Mouse (Mus musculus) forebrain, postnatal 0 days (tissue): ENCODE measurements at regions not wholly inside any gene's neighbourhood (a gene's known extent, or its start where the extent isn't known, plus 50 kb on each side); places are given as distances from the start of the nearest gene placed in this dataset.

ENCODE experiments used
- ATAC-seq: fragments of 200-750 bp; cut with Nextera tagmentation; 2 replicates; pipeline ENCODE4 v1.8.0; 2017; ENCODE audit warnings: mild to moderate bottlenecking, moderate library complexity
- DNase-seq: peaks from one replicate; pipeline ENCODE4 v3.0.0-alpha.2; 2015
- H3K27ac ChIP-seq: fragments of 300-500 bp; sonication (generic); 2 replicates; pipeline ENCODE4 v1.5.1; 2014; ENCODE audit warnings: low read depth, mild to moderate bottlenecking, antibody characterized with exemption, low read length, moderate library complexity, mixed read lengths
- H3K27me3 ChIP-seq: fragments of 300-500 bp; sonication (generic); 2 replicates; pipeline ENCODE4 v1.6.1; 2014; ENCODE audit warnings: mild to moderate bottlenecking, low read length, mixed read lengths; ENCODE audit not compliant: insufficient read depth
- H3K36me3 ChIP-seq: fragments of 300-500 bp; sonication (generic); 2 replicates; pipeline ENCODE4 v1.6.1; 2014; ENCODE audit warnings: mild to moderate bottlenecking, moderate library complexity; ENCODE audit not compliant: insufficient read depth
- H3K4me1 ChIP-seq: fragments of 300-500 bp; sonication (generic); 2 replicates; pipeline ENCODE4 v1.6.1; 2014; ENCODE audit warnings: antibody characterized with exemption; ENCODE audit not compliant: insufficient read depth
- H3K4me2 ChIP-seq: fragments of 300-500 bp; sonication (generic); 2 replicates; pipeline ENCODE4 v1.6.1; 2014; ENCODE audit warnings: low read depth, mild to moderate bottlenecking, moderate library complexity
- H3K4me3 ChIP-seq: fragments of 300-500 bp; sonication (generic); 2 replicates; pipeline ENCODE4 v1.5.1; 2014; ENCODE audit warnings: low read depth, low read length, mixed read lengths
- H3K9ac ChIP-seq: fragments of 300-500 bp; sonication (generic); 2 replicates; pipeline ENCODE4 v1.6.1; 2014; ENCODE audit warnings: mild to moderate bottlenecking
- H3K9me3 ChIP-seq: fragments of 300-500 bp; sonication (generic); 2 replicates; pipeline ENCODE4 v1.6.1; 2016; ENCODE audit warnings: low read length
- CTCF ChIP-seq: sonication (generic); IDR thresholded peaks from 2 replicates; pipeline ENCODE4 v1.5.1; 2016; ENCODE audit warnings: antibody characterized with exemption, control low read depth, low read depth
- WGBS: fragments of 180-500 bp; shearing (Covaris S2); extraction: QIAGEN DNeasy Blood & Tissue Kit; methylation state at CpG from one replicate; pipeline ENCODE4 v1.1.7; 2014; 5-methylcytosine and 5-hydroxymethylcytosine counted together

DNA sequence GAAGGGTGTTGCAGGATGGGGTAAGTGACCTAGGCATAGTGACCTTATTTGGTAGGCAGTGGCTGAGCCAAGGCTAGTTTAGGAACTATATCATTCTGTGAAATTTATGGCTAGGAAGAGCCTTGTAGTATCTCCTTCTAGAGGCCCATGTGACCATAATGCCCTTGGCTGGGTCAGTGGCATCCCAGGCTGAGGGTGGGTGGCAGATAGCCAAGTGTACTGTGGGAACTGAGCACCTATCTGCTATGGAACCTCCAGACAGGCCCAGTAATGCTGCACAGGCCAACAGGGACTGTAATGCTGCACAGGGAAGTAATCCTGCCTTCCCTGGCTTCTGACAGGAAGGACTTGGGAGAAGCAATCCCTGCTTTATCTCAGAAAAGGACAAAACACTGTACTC lies 500.6 kb upstream of the Mki67 start:
- Histone ChIP-seq H3K27ac (no peak overlapping the region), H3K4me3 (no peak overlapping the region), H3K27me3 (peaks cover 2% of the 10 kb centered on the region; the same call in 1 of the 2 replicates), H3K9ac (no peak overlapping the region), H3K4me2 (no peak overlapping the region), H3K36me3 (no peaks in the 10 kb centered on the region), H3K4me1 (peaks cover 7% of the 10 kb centered on the region; the same call in 1 of the 2 replicates), H3K9me3 (no peaks in the 10 kb centered on the region)
- ATAC-seq, result no peak
- no peak for TF ChIP-seq CTCF
- no peak for DNase-seq

DNA sequence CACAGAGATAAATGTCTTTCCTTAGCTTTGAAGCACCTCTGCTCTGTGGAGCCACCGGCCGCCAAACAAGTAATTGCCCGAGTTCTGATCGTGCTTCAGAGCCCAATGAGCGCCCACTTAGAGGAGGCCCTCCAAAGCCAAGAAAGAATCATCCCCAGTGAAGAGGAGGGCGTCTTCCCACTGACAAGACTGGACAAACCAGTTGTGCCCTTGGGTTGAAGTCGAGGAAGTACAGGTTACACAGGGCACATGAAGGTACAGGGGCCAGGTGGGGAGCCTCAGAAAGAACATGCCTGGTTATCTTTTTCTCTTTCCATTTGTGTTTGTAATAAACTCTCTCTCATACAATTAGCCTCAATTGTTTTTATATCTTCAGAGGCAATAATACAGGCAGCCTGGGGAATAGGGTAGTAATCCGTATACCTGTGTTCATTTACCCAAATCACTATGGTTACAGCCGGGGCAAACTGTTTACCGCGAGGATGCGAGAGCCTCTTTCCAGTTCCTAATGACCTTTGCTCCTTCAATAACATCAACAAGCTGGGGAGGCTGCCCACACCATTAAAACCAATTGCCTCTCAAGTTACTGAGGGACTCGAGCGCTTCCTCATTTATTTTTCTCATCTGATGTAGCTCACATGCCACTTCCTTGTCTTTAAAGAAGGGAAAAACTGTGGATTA lies 503.5 kb upstream of the Mki67 start:
- WGBS, result 21% methylated on average over 14 of the region's 14 CpGs
- H3K4me1 ChIP-seq, result peaks cover 7% of the 10 kb centered on the region; the same call in 1 of the 2 replicates
- no peak overlapping the region for H3K4me3 ChIP-seq
- no peaks in the 10 kb centered on the region for H3K9me3 ChIP-seq
- TF ChIP-seq CTCF, result no peak
- no peaks in the 10 kb centered on the region for H3K36me3 ChIP-seq
- H3K27ac ChIP-seq, result no peak overlapping the region
- H3K27me3 ChIP-seq, result no peaks in the 10 kb centered on the region; the same call in none of the 2 replicates
- DNase-seq (no peak), ATAC-seq (no peak)
- no peak overlapping the region for H3K9ac ChIP-seq
- H3K4me2 ChIP-seq, result no peak overlapping the region

GRCm38 (mm10) chr7:136220245-136221167 lies 504.3 kb upstream of the Mki67 start:
- peak overlapping the region; percentile 22; the same call in 1 of the 2 replicates for H3K27ac ChIP-seq
- DNase-seq, result peak; percentile 35

DNA sequence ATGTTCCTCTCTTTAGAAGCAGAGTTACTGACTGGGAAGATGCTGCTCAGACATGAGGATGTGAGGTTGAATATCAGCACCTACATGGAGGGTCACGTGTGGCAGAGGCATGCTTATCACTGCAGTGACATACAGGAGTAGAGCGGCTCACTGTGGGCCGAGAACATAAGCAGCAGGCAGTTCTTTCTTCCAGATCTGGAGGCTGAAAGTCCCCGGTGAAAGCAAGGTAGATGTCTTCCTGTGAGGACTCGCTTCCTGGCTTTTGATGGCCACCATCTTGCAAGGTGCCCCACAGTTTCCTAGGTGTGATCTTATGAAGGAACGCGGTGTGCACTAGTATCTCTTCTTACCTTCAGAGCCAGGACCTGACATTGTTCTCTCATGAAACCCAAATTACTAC lies 505.5 kb upstream of the Mki67 start:
- WGBS, result 92% methylated on average over 7 of the region's 7 CpGs
- no peak for ATAC-seq
- Histone ChIP-seq H3K36me3 (no peaks in the 10 kb centered on the region), H3K27ac (no peak overlapping the region), H3K9ac (no peak overlapping the region), H3K9me3 (no peaks in the 10 kb centered on the region), H3K27me3 (no peaks in the 10 kb centered on the region; the same call in none of the 2 replicates), H3K4me1 (peaks cover 7% of the 10 kb centered on the region; the same call in 1 of the 2 replicates), H3K4me2 (no peak overlapping the region), H3K4me3 (no peak overlapping the region)
- DNase-seq, result no peak
- TF ChIP-seq CTCF, result no peak

More at GRCm38 (mm10) chr7:136220245-136221167, 504.3 kb upstream of the Mki67 start:
- ATAC-seq, result peak; percentile 62
- no peak overlapping the region for H3K4me3 ChIP-seq
- no peaks in the 10 kb centered on the region for H3K36me3 ChIP-seq
- no peaks in the 10 kb centered on the region; the same call in none of the 2 replicates for H3K27me3 ChIP-seq
- peaks cover 7% of the 10 kb centered on the region; the same call in 1 of the 2 replicates for H3K4me1 ChIP-seq
- 11% methylated on average over 5 of the region's 5 CpGs for whole genome bisulfite sequencing
- H3K9me3 ChIP-seq, result no peaks in the 10 kb centered on the region
- TF ChIP-seq CTCF, result no peak
- H3K9ac ChIP-seq, result no peak overlapping the region
- H3K4me2 ChIP-seq, result no peak overlapping the region

DNA sequence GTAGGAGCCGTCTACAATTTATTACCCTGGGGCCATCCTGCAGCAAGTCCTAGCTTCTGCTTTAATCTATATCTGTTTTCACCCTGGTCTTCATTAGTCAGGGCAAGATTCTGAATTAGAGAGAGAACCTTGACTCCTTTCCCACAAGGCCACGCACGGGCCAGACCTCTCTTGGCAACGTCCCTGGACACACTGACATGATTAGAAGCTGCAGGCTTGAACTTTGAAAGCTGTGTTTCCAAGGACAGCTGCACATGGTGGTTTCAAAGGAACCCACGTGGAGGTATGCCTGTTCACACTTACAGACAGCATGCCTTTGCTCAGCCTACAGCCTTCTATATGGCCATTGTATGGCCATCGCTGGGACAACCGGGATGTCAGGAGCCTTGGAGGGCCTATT lies 509.9 kb upstream of the Mki67 start:
- Histone ChIP-seq H3K27me3 (no peaks in the 10 kb centered on the region; the same call in none of the 2 replicates), H3K4me1 (no peaks in the 10 kb centered on the region), H3K4me3 (no peak overlapping the region), H3K36me3 (no peaks in the 10 kb centered on the region), H3K9ac (no peak overlapping the region), H3K9me3 (no peaks in the 10 kb centered on the region), H3K27ac (no peak overlapping the region), H3K4me2 (no peak overlapping the region)
- no peak for TF ChIP-seq CTCF
- WGBS, result 62% methylated on average over 7 of the region's 7 CpGs
- ATAC-seq, result no peak
- DNase-seq, result no peak

- DNase-seq, result no peak
- Histone ChIP-seq H3K27ac (no peak overlapping the region), H3K27me3 (no peaks in the 10 kb centered on the region; the same call in none of the 2 replicates), H3K9ac (no peak overlapping the region), H3K4me1 (no peaks in the 10 kb centered on the region), H3K4me3 (no peak overlapping the region), H3K9me3 (no peaks in the 10 kb centered on the region), H3K36me3 (no peaks in the 10 kb centered on the region), H3K4me2 (no peak overlapping the region)
- no peak for ATAC-seq
- 94% methylated on average over 2 of the region's 2 CpGs for WGBS
- no peak for TF ChIP-seq CTCF
Observed at GRCm38 (mm10) chr7:136228331-136228730, 512.2 kb upstream of the Mki67 start.

- ATAC-seq, result no peak
Observed at GRCm38 (mm10) chr7:136229592-136229991, 513.4 kb upstream of the Mki67 start.

More at GRCm38 (mm10) chr7:136229592-136229991, 513.4 kb upstream of the Mki67 start:
- Histone ChIP-seq H3K27ac (no peak overlapping the region), H3K9ac (no peak overlapping the region), H3K4me1 (no peaks in the 10 kb centered on the region), H3K9me3 (no peaks in the 10 kb centered on the region), H3K4me2 (no peak overlapping the region), H3K36me3 (no peaks in the 10 kb centered on the region), H3K4me3 (no peak overlapping the region), H3K27me3 (no peaks in the 10 kb centered on the region; the same call in 1 of the 2 replicates)
- WGBS, result 43% methylated on average over 11 of the region's 11 CpGs
- no peak for TF ChIP-seq CTCF
- no peak for DNase-seq
